ENCODE assay signal across 19 mouse cellular contexts in the genomic region with DNA sequence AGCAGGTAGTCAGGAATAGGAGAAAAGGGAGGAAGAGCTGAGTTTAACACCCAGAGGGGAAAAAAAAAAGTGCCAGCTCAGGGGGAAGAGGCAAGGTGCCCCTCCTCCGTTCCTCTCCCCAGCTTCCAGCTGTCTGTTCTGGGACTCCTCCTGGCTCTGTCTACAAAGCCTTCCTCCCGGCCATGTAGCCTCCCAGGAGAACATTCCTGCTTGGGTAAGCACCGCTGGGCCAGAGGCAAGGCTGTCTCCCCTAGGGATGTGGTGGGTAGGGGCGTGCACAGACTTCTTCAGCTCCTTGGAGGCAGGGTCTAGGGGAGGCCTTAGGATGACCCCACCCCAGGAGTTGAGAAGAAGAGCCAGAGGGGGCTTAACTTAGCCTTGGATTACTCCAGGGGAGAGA. TPM values are rescaled to one million over a fixed set of nuclear protein-coding genes. Genes with fewer than 3 reads are reported as not detected.
DNase-seq lines count a peak whose midpoint lies in the region; ATAC-seq and TF ChIP-seq lines count a peak whose summit lies in the region.
"Had no signal": no experiment of that assay in that cellular context is flagged by ENCODE, and none has a peak within 500 bp of the region (broad histone marks: within the 10 kb centered on the region; RNA-seq: fewer than 3 reads in every experiment).

No protein-coding gene starts in this region.

- H3K9me3 ChIP-seq in intestine, embryonic 16.5 days (ENCODE audit: control insufficient read depth, low read length): no peaks in the 10 kb centered on the region
- no peaks in the 10 kb centered on the region for H3K9me3 ChIP-seq in intestine, embryonic 15.5 days
- no peaks in the 10 kb centered on the region for H3K9me3 ChIP-seq in embryonic facial prominence, embryonic 13.5 days
- H3K9me3 ChIP-seq: limb, embryonic 15.5 days had no signal

- H3K27ac ChIP-seq in heart, adult 2 months: peak overlapping the region; percentile 54
- H3K27ac ChIP-seq in intestine, embryonic 16.5 days (ENCODE audit: low read length): no peak overlapping the region
- no peak overlapping the region for H3K27ac ChIP-seq in intestine, embryonic 15.5 days
- peak overlapping the region; percentile 23; the same call in 1 of the 2 replicates for H3K27ac ChIP-seq in embryonic facial prominence, embryonic 13.5 days
- H3K27ac ChIP-seq: hindbrain, embryonic 14.5 days; limb, embryonic 15.5 days had no signal

- no peak for ATAC-seq in intestine, embryonic 16.5 days
- ATAC-seq in intestine, embryonic 15.5 days: no peak
- ATAC-seq in embryonic facial prominence, embryonic 13.5 days (ENCODE audit: insufficient number of reproducible peaks, insufficient read depth, low FRiP score, low TSS enrichment, low read depth): no peak
- ATAC-seq: liver, postnatal 0 days had no signal

- TF ChIP-seq EP300 in heart, adult 2 months (IDR thresholded peaks at IDR 0.05; ENCODE audit: insufficient read depth, low read depth, low read length): no peak

- no peak for TF ChIP-seq POLR2A in heart, adult 2 months (IDR thresholded peaks at IDR 0.05; ENCODE audit: insufficient read depth, low read depth, low read length)
- TF ChIP-seq POLR2A in myocyte (IDR thresholded peaks at IDR 0.05; ENCODE audit: insufficient read length, low read depth): no peak

- WGBS in heart, adult 2 months: 39% methylated on average over 4 of the region's 4 CpGs
- WGBS in intestine, embryonic 16.5 days: 50% methylated on average over 4 of the region's 4 CpGs
- 50% methylated on average over 4 of the region's 4 CpGs for WGBS in intestine, embryonic 15.5 days
- WGBS in embryonic facial prominence, embryonic 13.5 days: 18% methylated on average over 4 of the region's 4 CpGs

- H3K9ac ChIP-seq in heart, adult 2 months (ENCODE audit: low read depth, low read length): no peak overlapping the region
- 0 out of 2 replicates have a peak overlapping the region, but pooled peaks have one; percentile 13 for H3K9ac ChIP-seq in intestine, embryonic 16.5 days (ENCODE audit: low read depth, low read length)
- H3K9ac ChIP-seq in intestine, embryonic 15.5 days: no peak overlapping the region
- no peak overlapping the region for H3K9ac ChIP-seq in embryonic facial prominence, embryonic 13.5 days
- H3K9ac ChIP-seq: hindbrain, embryonic 14.5 days; limb, embryonic 15.5 days; liver, postnatal 0 days had no signal

- no peaks in the 10 kb centered on the region for H3K36me3 ChIP-seq in heart, adult 2 months (ENCODE audit: control insufficient read depth, insufficient read depth, low read length)
- no peaks in the 10 kb centered on the region for H3K36me3 ChIP-seq in intestine, embryonic 16.5 days (ENCODE audit: control insufficient read depth, insufficient read depth, low read length)
- no peaks in the 10 kb centered on the region for H3K36me3 ChIP-seq in intestine, embryonic 15.5 days
- H3K36me3 ChIP-seq in embryonic facial prominence, embryonic 13.5 days: no peaks in the 10 kb centered on the region
- H3K36me3 ChIP-seq in myocyte (ENCODE audit: control insufficient read depth, insufficient read depth): no peaks in the 10 kb centered on the region
- H3K36me3 ChIP-seq: limb, embryonic 15.5 days had no signal

- H3K4me1 ChIP-seq in heart, adult 2 months (ENCODE audit: control insufficient read depth, insufficient read depth, low read length): peaks cover 46% of the 10 kb centered on the region
- peaks cover 34% of the 10 kb centered on the region for H3K4me1 ChIP-seq in intestine, embryonic 16.5 days (ENCODE audit: control insufficient read depth, insufficient read depth, low read length)
- H3K4me1 ChIP-seq in intestine, embryonic 15.5 days (replicated peaks): peaks cover 60% of the 10 kb centered on the region
- H3K4me1 ChIP-seq in embryonic facial prominence, embryonic 13.5 days: peaks cover 76% of the 10 kb centered on the region

- H3K27me3 ChIP-seq in heart, adult 2 months (ENCODE audit: control insufficient read depth, insufficient read depth, low read length): no peaks in the 10 kb centered on the region
- no peaks in the 10 kb centered on the region for H3K27me3 ChIP-seq in intestine, embryonic 16.5 days (replicated peaks; ENCODE audit: control insufficient read depth, insufficient read depth, low read length)
- H3K27me3 ChIP-seq in intestine, embryonic 15.5 days (replicated peaks): no peaks in the 10 kb centered on the region; the same call in 1 of the 2 replicates
- no peaks in the 10 kb centered on the region for H3K27me3 ChIP-seq in embryonic facial prominence, embryonic 13.5 days
- H3K27me3 ChIP-seq in myocyte (ENCODE audit: control insufficient read depth, insufficient read depth, insufficient read length): no peaks in the 10 kb centered on the region
- H3K27me3 ChIP-seq: limb, embryonic 15.5 days had no signal

- no peak for DNase-seq in heart, adult 2 months
- no peak for DNase-seq in heart, postnatal 10 days
- no peak for DNase-seq in frontal cortex, postnatal 14 days (ENCODE audit: low spot score in 2 of 2)
- DNase-seq: adrenal gland, postnatal 10 days; cerebellum, adult 11-12 months; cerebellum, postnatal 36 days; gastrocnemius, postnatal 25 days; kidney, adult 2 months; kidney, postnatal 4 days; liver, postnatal 0 days; thymus, postnatal 36 days had no signal

- intact Hi-C loops in heart, adult 2 months (cut with DNase I): no loop called here
- intact Hi-C loops in heart, postnatal 10 days (cut with DNase I): no loop called here

- no peak overlapping the region for H3K4me3 ChIP-seq in heart, adult 2 months
- no peak overlapping the region for H3K4me3 ChIP-seq in intestine, embryonic 16.5 days (ENCODE audit: low read length)
- no peak overlapping the region for H3K4me3 ChIP-seq in intestine, embryonic 15.5 days (replicated peaks)
- H3K4me3 ChIP-seq in embryonic facial prominence, embryonic 13.5 days: no peak overlapping the region
- H3K4me3 ChIP-seq in myocyte: no peak overlapping the region
- H3K4me3 ChIP-seq: limb, embryonic 15.5 days had no signal

- H3ac ChIP-seq in myocyte (ENCODE audit: control insufficient read depth, insufficient read length): no peak overlapping the region

- H3K4me2 ChIP-seq in intestine, embryonic 16.5 days (ENCODE audit: low read depth, low read length): no peak overlapping the region
- H3K4me2 ChIP-seq in intestine, embryonic 15.5 days (replicated peaks): no peak overlapping the region
- H3K4me2 ChIP-seq in embryonic facial prominence, embryonic 13.5 days: no peak overlapping the region
- H3K4me2 ChIP-seq in myocyte (ENCODE audit: low read depth): peak overlapping the region; percentile 66
- H3K4me2 ChIP-seq: hindbrain, embryonic 14.5 days; limb, embryonic 15.5 days had no signal

- H3K79me2 ChIP-seq in heart, adult 2 months (replicated peaks; ENCODE audit: control insufficient read depth, insufficient read depth, low read length): no peaks in the 10 kb centered on the region
- peaks cover 89% of the 10 kb centered on the region for H3K79me2 ChIP-seq in myocyte (ENCODE audit: control insufficient read depth, insufficient read depth)

- no peak for TF ChIP-seq CTCF in heart, adult 2 months (IDR thresholded peaks at IDR 0.05)

TF ChIP-seq in myocyte, 11 proteins besides CTCF, POLR2A, EP300 and RAD21:
- no peak for TF ChIP-seq REST (IDR thresholded peaks at IDR 0.05; ENCODE audit: insufficient read depth, insufficient read length)
- peak in 2 of 3 experiments; percentile 22 to 28 for TF ChIP-seq MYOD1 (IDR thresholded peaks at IDR 0.05; ENCODE audit: control insufficient read depth in 1 of 3, insufficient read length in 2 of 3, low read depth in 2 of 3)

RNA-seq across cellular contexts. Expression of gene Unc5b, which starts 26.5 kb away (rescaled TPM):
- total RNA-seq in heart, adult 2 months (2021): 10 to 100 TPM; 11.0 to 12.6 TPM
- 12.2 and 15.0 TPM in 2 replicates for polyA plus RNA-seq in heart, adult 2 months (2012; rRNA removed)
- 10 to 100 TPM; 35.3 to 47.0 TPM for total RNA-seq in heart, postnatal 10 days (2021)
- 4.3 and 4.6 TPM in 2 replicates for polyA plus RNA-seq in intestine, embryonic 16.5 days (2015; fragmentation: Nextera tagmentation; extraction: Ambion mirVana)
- 4.6 and 5.1 TPM in 2 replicates for polyA plus RNA-seq in intestine, embryonic 15.5 days (2015; fragmentation: Nextera tagmentation; extraction: Ambion mirVana)
- 6.0 and 6.1 TPM in 2 replicates for polyA plus RNA-seq in embryonic facial prominence, embryonic 13.5 days (2015; fragmentation: Nextera tagmentation; extraction: Ambion mirVana)
- polyA plus RNA-seq in myocyte (2012; fragmentation: generic; extraction: Trizol): 91.9 TPM
- total RNA-seq: megakaryocyte-erythroid progenitor cell, adult 5-6 weeks; neutrophil, adult 5-6 weeks had no signal

RNA-seq across cellular contexts. Expression of gene Slc29a3, which starts 52.3 kb away (rescaled TPM):
- 1 to 10 TPM; 4.1 to 5.6 TPM for total RNA-seq in heart, adult 2 months (2021)
- polyA plus RNA-seq in heart, adult 2 months (2012; rRNA removed): 3.9 and 4.9 TPM in 2 replicates
- total RNA-seq in heart, postnatal 10 days (2021): 1 to 10 TPM; 6.8 to 7.7 TPM
- 7.6 and 8.2 TPM in 2 replicates for polyA plus RNA-seq in intestine, embryonic 16.5 days (2015; fragmentation: Nextera tagmentation; extraction: Ambion mirVana)
- 9.1 and 11.1 TPM in 2 replicates for polyA plus RNA-seq in intestine, embryonic 15.5 days (2015; fragmentation: Nextera tagmentation; extraction: Ambion mirVana)
- polyA plus RNA-seq in embryonic facial prominence, embryonic 13.5 days (2015; fragmentation: Nextera tagmentation; extraction: Ambion mirVana): 14.8 and 17.8 TPM in 2 replicates
- polyA plus RNA-seq in myocyte (2012; fragmentation: generic; extraction: Trizol): 4.7 TPM

Comparison
In these comparisons a context has a peak if more than half of its experiments do, and no peak if none do; other contexts are left out.
1. H3K27ac ChIP-seq: peak in heart, adult 2 months (single experiment) and embryonic facial prominence, embryonic 13.5 days (single experiment); none in intestine, embryonic 16.5 days (single experiment) and intestine, embryonic 15.5 days (single experiment).